Mouse (Mus musculus): ENCODE results near the gene Kif26b.
A peak's percentile ranks its signal among the peaks of the same experiment; 100 is the strongest.

Gene Kif26b

GRCm38 (mm10) chr1:178590229-178591171 is 61.6 kb downstream of the Kif26b start:
- peak; percentile 47 for DNase-seq (ENCODE audit: low read depth, low spot score)

- no peak for DNase-seq (ENCODE audit: low read depth, low spot score)
Measured at GRCm38 (mm10) chr1:178597113-178597512, 68.2 kb downstream of the Kif26b start.

- DNase-seq (ENCODE audit: low read depth, low spot score) = no peak
Measured at GRCm38 (mm10) chr1:178597757-178598156, 68.8 kb downstream of the Kif26b start.

- DNase-seq (ENCODE audit: low read depth, low spot score) = no peak
Measured at GRCm38 (mm10) chr1:178600851-178601569, 72.1 kb downstream of the Kif26b start.

- peak; percentile 33 for DNase-seq (ENCODE audit: low read depth, low spot score)
Measured at GRCm38 (mm10) chr1:178609151-178609775, 80.3 kb downstream of the Kif26b start.

- DNase-seq (ENCODE audit: low read depth, low spot score) = no peak
Measured at GRCm38 (mm10) chr1:178611512-178611911, 82.6 kb downstream of the Kif26b start.

GRCm38 (mm10) chr1:178621301-178621700 is 92.4 kb downstream of the Kif26b start:
- DNase-seq (ENCODE audit: low read depth, low spot score) = no peak

- DNase-seq (ENCODE audit: low read depth, low spot score) = no peak
Measured at GRCm38 (mm10) chr1:178623889-178624288, 95.0 kb downstream of the Kif26b start.

- no peak for DNase-seq (ENCODE audit: low read depth, low spot score)
Measured at GRCm38 (mm10) chr1:178626961-178627381, 98.0 kb downstream of the Kif26b start.

GRCm38 (mm10) chr1:178630042-178630441 is 101.1 kb downstream of the Kif26b start:
- no peak for DNase-seq (ENCODE audit: low read depth, low spot score)

- DNase-seq (ENCODE audit: low read depth, low spot score) = no peak
Measured at GRCm38 (mm10) chr1:178631863-178632262, 102.9 kb downstream of the Kif26b start.

- peak; percentile 59 for DNase-seq (ENCODE audit: low read depth, low spot score)
Measured at GRCm38 (mm10) chr1:178634359-178635085, 105.6 kb downstream of the Kif26b start.

GRCm38 (mm10) chr1:178635470-178635869 is 106.5 kb downstream of the Kif26b start:
- DNase-seq (ENCODE audit: low read depth, low spot score) = no peak

- DNase-seq (ENCODE audit: low read depth, low spot score) = no peak
Measured at GRCm38 (mm10) chr1:178637293-178637692, 108.4 kb downstream of the Kif26b start.

GRCm38 (mm10) chr1:178639951-178640350 is 111.0 kb downstream of the Kif26b start:
- peak; percentile 51 for DNase-seq (ENCODE audit: low read depth, low spot score)

- DNase-seq (ENCODE audit: low read depth, low spot score) = peak; percentile 53
Measured at GRCm38 (mm10) chr1:178640719-178641455, 112.0 kb downstream of the Kif26b start.

- no peak for DNase-seq (ENCODE audit: low read depth, low spot score)
Measured at GRCm38 (mm10) chr1:178641788-178642187, 112.9 kb downstream of the Kif26b start.

- no peak for DNase-seq (ENCODE audit: low read depth, low spot score)
Measured at GRCm38 (mm10) chr1:178644954-178645353, 116.0 kb downstream of the Kif26b start.

GRCm38 (mm10) chr1:178646589-178646988 is 117.7 kb downstream of the Kif26b start:
- DNase-seq (ENCODE audit: low read depth, low spot score) = no peak

- no peak for DNase-seq (ENCODE audit: low read depth, low spot score)
Measured at GRCm38 (mm10) chr1:178655525-178655924, 126.6 kb downstream of the Kif26b start.

- DNase-seq (ENCODE audit: low read depth, low spot score) = no peak
Measured at GRCm38 (mm10) chr1:178661035-178661434, 132.1 kb downstream of the Kif26b start.

Measured in mesoderm, embryonic 11.5 days (tissue).